Mouse (Mus musculus) intestine, embryonic 14.5 days (tissue): ENCODE data around the gene Agtpbp1. TPM values are rescaled to one million over a fixed set of nuclear protein-coding genes. Genes with fewer than 3 reads are reported as not detected.

Experiments used
- ATAC-seq: fragments of 200-750 bp; cut with Nextera tagmentation; replicated peaks from 2 replicates; pipeline ENCODE4 v1.8.0; 2017; ENCODE audit warnings: low read depth, moderate number of reproducible peaks, moderate TSS enrichment, moderate library complexity; ENCODE audit not compliant: low FRiP score, low TSS enrichment
- DNase-seq: peaks from one replicate; pipeline ENCODE4 v3.0.0-alpha.2; 2018; ENCODE audit warnings: low spot score
- H3K27ac ChIP-seq: fragments of 300-500 bp; sonication (generic); 2 replicates; pipeline ENCODE4 v1.5.1; 2014; ENCODE audit warnings: low read depth, mild to moderate bottlenecking, control low read depth
- H3K27me3 ChIP-seq: fragments of 300-500 bp; sonication (generic); replicated peaks from 2 replicates; pipeline ENCODE4 v1.6.1; 2014; ENCODE audit warnings: low read length, control low read depth; ENCODE audit not compliant: control insufficient read depth, insufficient read depth
- H3K36me3 ChIP-seq: fragments of 300-500 bp; sonication (generic); 2 replicates; pipeline ENCODE4 v1.6.1; 2014; ENCODE audit warnings: low read length, control low read depth; ENCODE audit not compliant: control insufficient read depth, insufficient read depth
- H3K4me1 ChIP-seq: fragments of 300-500 bp; sonication (generic); replicated peaks from 2 replicates; pipeline ENCODE4 v1.6.1; 2014; ENCODE audit warnings: low read length, control low read depth, mixed read lengths; ENCODE audit not compliant: control insufficient read depth, insufficient read depth
- H3K4me2 ChIP-seq: fragments of 300-500 bp; sonication (generic); 2 replicates; pipeline ENCODE4 v1.6.1; 2014; ENCODE audit warnings: low read length
- H3K4me3 ChIP-seq: fragments of 300-500 bp; sonication (generic); 2 replicates; pipeline ENCODE4 v1.5.1; 2014; ENCODE audit warnings: low read depth, low read length, control low read depth, mixed read lengths
- H3K9ac ChIP-seq: fragments of 300-500 bp; sonication (generic); 2 replicates; pipeline ENCODE4 v1.6.1; 2014; ENCODE audit warnings: mild to moderate bottlenecking, low read length
- H3K9me3 ChIP-seq: fragments of 300-500 bp; sonication (generic); 2 replicates; pipeline ENCODE4 v1.6.1; 2016; ENCODE audit warnings: low read length, control low read depth; ENCODE audit not compliant: control insufficient read depth
- WGBS: fragments of 180-500 bp; shearing (Covaris S2); extraction: QIAGEN DNeasy Blood & Tissue Kit; methylation state at CpG from one replicate; pipeline ENCODE4 v1.1.7; 2014; 5-methylcytosine and 5-hydroxymethylcytosine counted together
- polyA plus RNA-seq: library from polyadenylated mRNA; unstranded; fragments of >200 nt; fragmentation: Nextera tagmentation; extraction: Ambion mirVana; gene quantifications from 2 replicates; pipeline ENCODE4 v1.2.1, GENCODE M21; 2014

Gene Agtpbp1
- polyA plus RNA-seq, 1 experiment from 2014 or later = 22.5 TPM

GRCm38 (mm10) chr13:59535746-59536145, 49.3 kb downstream of the Agtpbp1 start:
- H3K4me2 ChIP-seq = no peak overlapping the region
- H3K27ac ChIP-seq = no peak overlapping the region
- H3K4me1 ChIP-seq = no peaks in the 10 kb centered on the region
- H3K27me3 ChIP-seq = no peaks in the 10 kb centered on the region
- H3K4me3 ChIP-seq = no peak overlapping the region
- no peaks in the 10 kb centered on the region for H3K9me3 ChIP-seq
- 87% methylated on average over 6 of the region's 6 CpGs for WGBS
- ATAC-seq (no peak), DNase-seq (no peak)
- H3K9ac ChIP-seq = no peak overlapping the region
- H3K36me3 ChIP-seq = peaks cover 32% of the 10 kb centered on the region

GRCm38 (mm10) chr13:59534301-59534700, 50.7 kb downstream of the Agtpbp1 start:
- Histone ChIP-seq H3K4me1 (no peaks in the 10 kb centered on the region), H3K4me2 (no peak overlapping the region), H3K9ac (no peak overlapping the region), H3K27me3 (no peaks in the 10 kb centered on the region), H3K36me3 (peaks cover 32% of the 10 kb centered on the region), H3K9me3 (no peaks in the 10 kb centered on the region), H3K4me3 (no peak overlapping the region), H3K27ac (no peak overlapping the region)
- DNase-seq = no peak
- no peak for ATAC-seq
- 75% methylated on average over 4 of the region's 4 CpGs for WGBS

GRCm38 (mm10) chr13:59533331-59533730, 51.7 kb downstream of the Agtpbp1 start:
- H3K27me3 ChIP-seq = no peaks in the 10 kb centered on the region

GRCm38 (mm10) chr13:59531203-59531602, 53.8 kb downstream of the Agtpbp1 start:
- Histone ChIP-seq H3K4me2 (no peak overlapping the region), H3K27me3 (no peaks in the 10 kb centered on the region), H3K4me1 (no peaks in the 10 kb centered on the region), H3K4me3 (no peak overlapping the region), H3K36me3 (peaks cover 49% of the 10 kb centered on the region), H3K9ac (no peak overlapping the region), H3K27ac (no peak overlapping the region), H3K9me3 (no peaks in the 10 kb centered on the region)
- 65% methylated on average over 2 of the region's 2 CpGs for WGBS
- DNase-seq (no peak), ATAC-seq (no peak)

More at GRCm38 (mm10) chr13:59533331-59533730, 51.7 kb downstream of the Agtpbp1 start:
- DNase-seq (no peak), ATAC-seq (no peak)
- 83% methylated on average over 6 of the region's 6 CpGs for WGBS
- H3K27ac ChIP-seq = no peak overlapping the region
- H3K36me3 ChIP-seq = peaks cover 32% of the 10 kb centered on the region
- no peak overlapping the region for H3K4me2 ChIP-seq
- H3K9me3 ChIP-seq = no peaks in the 10 kb centered on the region
- no peaks in the 10 kb centered on the region for H3K4me1 ChIP-seq
- H3K9ac ChIP-seq = no peak overlapping the region
- H3K4me3 ChIP-seq = no peak overlapping the region

GRCm38 (mm10) chr13:59530491-59530890, 54.5 kb downstream of the Agtpbp1 start:
- ATAC-seq = no peak
- Histone ChIP-seq H3K27ac (no peak overlapping the region), H3K9ac (no peak overlapping the region), H3K9me3 (no peaks in the 10 kb centered on the region), H3K4me2 (no peak overlapping the region), H3K27me3 (no peaks in the 10 kb centered on the region), H3K4me3 (no peak overlapping the region), H3K36me3 (peaks cover 44% of the 10 kb centered on the region), H3K4me1 (no peaks in the 10 kb centered on the region)
- WGBS = 89% methylated on average over 8 of the region's 8 CpGs
- DNase-seq = no peak

GRCm38 (mm10) chr13:59521271-59522064, 63.6 kb downstream of the Agtpbp1 start:
- Histone ChIP-seq H3K27me3 (no peaks in the 10 kb centered on the region), H3K36me3 (peaks cover 21% of the 10 kb centered on the region; the same call in 1 of the 2 replicates), H3K27ac (no peak overlapping the region), H3K9ac (no peak overlapping the region), H3K4me2 (no peak overlapping the region), H3K4me3 (no peak overlapping the region), H3K9me3 (no peaks in the 10 kb centered on the region), H3K4me1 (no peaks in the 10 kb centered on the region)
- WGBS = 74% methylated on average over 11 of the region's 11 CpGs
- ATAC-seq = no peak
- no peak for DNase-seq

GRCm38 (mm10) chr13:59520834-59521233, 64.2 kb downstream of the Agtpbp1 start:
- no peaks in the 10 kb centered on the region for H3K9me3 ChIP-seq
- DNase-seq (no peak), ATAC-seq (no peak)
- no peaks in the 10 kb centered on the region for H3K4me1 ChIP-seq
- H3K9ac ChIP-seq = no peak overlapping the region
- H3K4me3 ChIP-seq = no peak overlapping the region
- no peak overlapping the region for H3K4me2 ChIP-seq
- H3K36me3 ChIP-seq = peaks cover 18% of the 10 kb centered on the region; the same call in 1 of the 2 replicates
- H3K27me3 ChIP-seq = no peaks in the 10 kb centered on the region
- 92% methylated on average over 2 of the region's 2 CpGs for WGBS
- no peak overlapping the region for H3K27ac ChIP-seq

- no peak overlapping the region for H3K27ac ChIP-seq
- no peak overlapping the region for H3K4me3 ChIP-seq
- H3K4me2 ChIP-seq = no peak overlapping the region
- H3K27me3 ChIP-seq = no peaks in the 10 kb centered on the region
- H3K9me3 ChIP-seq = no peaks in the 10 kb centered on the region
- no peak for ATAC-seq
- WGBS = 82% methylated on average over 6 of the region's 6 CpGs
- DNase-seq = no peak
- no peak overlapping the region for H3K9ac ChIP-seq
- H3K4me1 ChIP-seq = no peaks in the 10 kb centered on the region
- peaks cover 8% of the 10 kb centered on the region; the same call in 1 of the 2 replicates for H3K36me3 ChIP-seq
These were observed 65.5 kb downstream of the Agtpbp1 start for GRCm38 (mm10) chr13:59519479-59519878.

GRCm38 (mm10) chr13:59518016-59518415, 67.0 kb downstream of the Agtpbp1 start:
- Histone ChIP-seq H3K9ac (no peak overlapping the region), H3K9me3 (no peaks in the 10 kb centered on the region), H3K4me2 (no peak overlapping the region), H3K27ac (no peak overlapping the region), H3K36me3 (peaks cover 16% of the 10 kb centered on the region; the same call in 1 of the 2 replicates), H3K27me3 (no peaks in the 10 kb centered on the region), H3K4me1 (no peaks in the 10 kb centered on the region), H3K4me3 (no peak overlapping the region)
- ATAC-seq (no peak), DNase-seq (no peak)
- WGBS = 44% methylated on average over 4 of the region's 4 CpGs
